ENCODE assay signal across 8 mouse cellular contexts in the genomic region with DNA sequence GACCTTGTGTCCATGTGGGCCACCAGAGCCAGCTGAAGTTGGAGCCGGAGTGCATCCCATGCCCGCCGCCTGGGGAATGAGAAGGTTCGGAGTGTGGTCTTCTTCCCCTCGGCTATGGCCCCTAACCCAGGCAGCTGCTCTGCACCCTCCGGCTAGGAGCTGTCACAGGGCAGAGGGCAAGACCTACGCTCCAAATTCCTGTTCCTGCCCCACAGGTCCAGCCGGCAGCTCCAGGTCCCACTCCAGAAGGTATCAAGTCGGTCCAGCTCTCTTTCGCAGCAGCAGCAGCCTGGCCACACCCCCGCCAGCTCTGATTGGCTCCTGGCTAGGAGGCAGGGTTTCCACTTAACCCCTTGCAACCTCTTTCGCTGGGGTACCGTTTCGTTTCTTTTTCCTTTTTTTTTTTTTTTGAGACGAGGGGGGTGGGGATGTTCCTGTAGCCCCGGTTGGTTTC. TPM values are rescaled to one million over a fixed set of nuclear protein-coding genes. Genes with fewer than 3 reads are reported as not detected.
A peak's percentile ranks its signal among the peaks of the same experiment; 100 is the strongest.
DNase-seq lines count a peak whose midpoint lies in the region; ATAC-seq and TF ChIP-seq lines count a peak whose summit lies in the region.

No protein-coding gene starts in this region.

- H3K9ac ChIP-seq in hindbrain, postnatal 0 days (replicated peaks; ENCODE audit: low read length) = peak overlapping the region; percentile 43

- intact Hi-C loops in left cerebral cortex, postnatal 10 days (cut with DNase I) = no loop called here

- peaks cover 22% of the 10 kb centered on the region for H3K27me3 ChIP-seq in hindbrain, postnatal 0 days (ENCODE audit: insufficient read depth, low read length)
- peaks cover 83% of the 10 kb centered on the region for H3K27me3 ChIP-seq in megakaryocyte, embryonic 14.5 days (replicated peaks)

- peak overlapping the region; percentile 98 for H3K4me2 ChIP-seq in hindbrain, postnatal 0 days (ENCODE audit: low read depth, low read length)

- no peaks in the 10 kb centered on the region for H3K36me3 ChIP-seq in hindbrain, postnatal 0 days (ENCODE audit: insufficient read depth, low read length)
- H3K36me3 ChIP-seq in megakaryocyte, embryonic 14.5 days (replicated peaks; ENCODE audit: low read length) = no peaks in the 10 kb centered on the region

- no peak for TF ChIP-seq CTCF in cortical plate, adult 2 months (IDR thresholded peaks at IDR 0.05; ENCODE audit: extremely low read depth, insufficient read depth, low read length)
- TF ChIP-seq CTCF in hindbrain, postnatal 0 days (IDR thresholded peaks at IDR 0.05; ENCODE audit: low read depth) = no peak

- H3K4me1 ChIP-seq in cortical plate, adult 2 months (ENCODE audit: control insufficient read depth, insufficient read depth, low read length) = 0 out of 2 replicates have a peak, but pooled peaks cover 2% of the 10 kb centered on the region
- H3K4me1 ChIP-seq in hindbrain, postnatal 0 days (ENCODE audit: insufficient read depth, low read length) = peaks cover 10% of the 10 kb centered on the region
- peaks cover 21% of the 10 kb centered on the region for H3K4me1 ChIP-seq in megakaryocyte, embryonic 14.5 days

- H3K27ac ChIP-seq in cortical plate, adult 2 months (ENCODE audit: insufficient read depth, low read length) = 0 out of 2 replicates have a peak overlapping the region, but pooled peaks have one; percentile 73
- H3K27ac ChIP-seq in hindbrain, postnatal 0 days = no peak overlapping the region

- H3K9me3 ChIP-seq in hindbrain, postnatal 0 days (ENCODE audit: low read length) = no peaks in the 10 kb centered on the region
- H3K9me3 ChIP-seq in megakaryocyte, embryonic 14.5 days = peaks cover 7% of the 10 kb centered on the region

- 0% methylated on average over 16 of the region's 16 CpGs for WGBS in hindbrain, postnatal 0 days

- peak; percentile 94 for ATAC-seq in activated CD4-positive, CD25-positive, alpha-beta regulatory T cell, adult 4 months
- ATAC-seq in hindbrain, postnatal 0 days = peak; percentile 88

- DNase-seq in gastrocnemius, adult 8-10 months (ENCODE audit: low spot score in 2 of 2) = peak; percentile 63 to 78
- peak; percentile 83 for DNase-seq in hindbrain, postnatal 0 days (ENCODE audit: low spot score)
- DNase-seq in left cerebral cortex, postnatal 10 days (ENCODE audit: extremely low spot score in 1 of 2, low spot score in 2 of 2) = peak; percentile 73 to 91
- DNase-seq in right cerebral cortex, postnatal 25 days = peak; percentile 83
- peak; percentile 64 for DNase-seq in yolk sac, embryonic 10.5 days (ENCODE audit: low spot score)

- peak overlapping the region; percentile 93 for H3K4me3 ChIP-seq in cortical plate, adult 2 months (ENCODE audit: insufficient read depth, low read length)
- peak overlapping the region; percentile 47 for H3K4me3 ChIP-seq in hindbrain, postnatal 0 days (ENCODE audit: low read length)
- peak overlapping the region; percentile 90 for H3K4me3 ChIP-seq in megakaryocyte, embryonic 14.5 days (replicated peaks)

- peak; percentile 98 for TF ChIP-seq POLR2A in cortical plate, adult 2 months (IDR thresholded peaks at IDR 0.05; ENCODE audit: extremely low read depth, insufficient read depth, low read length)

RNA-seq across cellular contexts. Expression of a gene that starts 11.3 kb away (rescaled TPM):
- polyA plus RNA-seq in activated CD4-positive, CD25-positive, alpha-beta regulatory T cell, adult 4 months (2017; shearing (Covaris generic)) = 1 to 10 TPM in 1 of 2 experiments, under 1 TPM in 1; 0.16 to 1.4 TPM
- 49.2 and 52.7 TPM in 2 replicates for polyA plus RNA-seq in cortical plate, adult 2 months (2012; rRNA removed)
- 10 to 100 TPM; 22.2 to 36.1 (median 29.7) TPM for total RNA-seq in gastrocnemius, adult 8-10 months (2022)
- 0.54 and 1.8 TPM in 2 replicates for total RNA-seq in hindbrain, postnatal 0 days (2014; rRNA removed)
- polyA plus RNA-seq in hindbrain, postnatal 0 days (2015; fragmentation: Nextera tagmentation; extraction: Ambion mirVana) = 0.39 and 0.66 TPM in 2 replicates
- total RNA-seq in left cerebral cortex, postnatal 10 days (2021) = 10 to 100 TPM; 29.6 to 31.2 TPM
- polyA plus RNA-seq in megakaryocyte, embryonic 14.5 days (2012; ENCODE audit: insufficient read depth, low replicate concordance) = not detected in 2 replicates

RNA-seq across cellular contexts. Expression of a gene that starts 23.8 kb away (rescaled TPM):
- polyA plus RNA-seq in activated CD4-positive, CD25-positive, alpha-beta regulatory T cell, adult 4 months (2017; shearing (Covaris generic)) = under 1 TPM; 0.70 to 0.90 TPM
- polyA plus RNA-seq in cortical plate, adult 2 months (2012; rRNA removed) = 8.9 and 9.3 TPM in 2 replicates
- 1 to 10 TPM; 2.2 to 2.8 (median 2.5) TPM for total RNA-seq in gastrocnemius, adult 8-10 months (2022)
- 12.1 and 17.9 TPM in 2 replicates for total RNA-seq in hindbrain, postnatal 0 days (2014; rRNA removed)
- 5.3 and 6.7 TPM in 2 replicates for polyA plus RNA-seq in hindbrain, postnatal 0 days (2015; fragmentation: Nextera tagmentation; extraction: Ambion mirVana)
- total RNA-seq in left cerebral cortex, postnatal 10 days (2021) = 10 to 100 TPM; 11.3 to 12.9 TPM
- 2.4 and 3.8 TPM in 2 replicates for polyA plus RNA-seq in megakaryocyte, embryonic 14.5 days (2012; ENCODE audit: insufficient read depth, low replicate concordance)

RNA-seq across cellular contexts. Expression of a gene that starts 29.3 kb away (rescaled TPM):
- polyA plus RNA-seq in activated CD4-positive, CD25-positive, alpha-beta regulatory T cell, adult 4 months (2017; shearing (Covaris generic)) = under 1 TPM; 0.24 to 0.85 TPM
- 0.02 and 0.06 TPM in 2 replicates for polyA plus RNA-seq in cortical plate, adult 2 months (2012; rRNA removed)
- 10 to 100 TPM in 2 of 4 experiments, 1 to 10 TPM in 2; 3.4 to 20.1 (median 11.8) TPM for total RNA-seq in gastrocnemius, adult 8-10 months (2022)
- 0.43 TPM in 1 of 2 replicates, not detected in the other for total RNA-seq in hindbrain, postnatal 0 days (2014; rRNA removed)
- 0.09 and 0.18 TPM in 2 replicates for polyA plus RNA-seq in hindbrain, postnatal 0 days (2015; fragmentation: Nextera tagmentation; extraction: Ambion mirVana)
- total RNA-seq in left cerebral cortex, postnatal 10 days (2021) = not detected
- 1.1 TPM in 1 of 2 replicates, not detected in the other for polyA plus RNA-seq in megakaryocyte, embryonic 14.5 days (2012; ENCODE audit: insufficient read depth, low replicate concordance)

RNA-seq across cellular contexts. Expression of a gene that starts 57.4 kb away (rescaled TPM):
- not detected for polyA plus RNA-seq in activated CD4-positive, CD25-positive, alpha-beta regulatory T cell, adult 4 months (2017; shearing (Covaris generic))
- polyA plus RNA-seq in cortical plate, adult 2 months (2012; rRNA removed) = 0.17 and 0.19 TPM in 2 replicates
- 100 to 1,000 TPM; 202 to 681 (median 229) TPM for total RNA-seq in gastrocnemius, adult 8-10 months (2022)
- total RNA-seq in hindbrain, postnatal 0 days (2014; rRNA removed) = 0.32 and 1.5 TPM in 2 replicates
- 0.84 and 1.1 TPM in 2 replicates for polyA plus RNA-seq in hindbrain, postnatal 0 days (2015; fragmentation: Nextera tagmentation; extraction: Ambion mirVana)
- total RNA-seq in left cerebral cortex, postnatal 10 days (2021) = under 1 TPM; 0.66 to 0.87 TPM
- not detected in 2 replicates for polyA plus RNA-seq in megakaryocyte, embryonic 14.5 days (2012; ENCODE audit: insufficient read depth, low replicate concordance)

Comparison
In these comparisons a context has a peak if more than half of its experiments do, and no peak if none do; other contexts are left out.
1. RNA of a gene that starts 11.3 kb away (polyA plus RNA-seq): 49.2 to 52.7 TPM in cortical plate, adult 2 months; 0.16 to 1.4 TPM in activated CD4-positive, CD25-positive, alpha-beta regulatory T cell, adult 4 months, 0.39 to 0.66 TPM in hindbrain, postnatal 0 days and not detected in megakaryocyte, embryonic 14.5 days; every median in the first group is over 10 times any median in the second.
2. Peak in every context shown above with its lines, with median percentiles within 50 percentile points of each other: H3K4me3 ChIP-seq and DNase-seq.